Mouse (Mus musculus): ENCODE measurements at regions not wholly inside any gene's neighbourhood (a gene's known extent, or its start where the extent isn't known, plus 50 kb on each side); places are given as distances from the start of the nearest gene placed in this dataset.

GRCm38 (mm10) chr1:90283176-90283775 is 79.5 kb downstream of the Ackr3 start:
- Histone ChIP-seq H3K4me2 (ENCODE audit: low read depth, low read length) (no peak overlapping the region), H3K36me3 (replicated peaks; ENCODE audit: control insufficient read depth, insufficient read depth, low read depth, low read length) (no peaks in the 10 kb centered on the region), H3K27me3 (ENCODE audit: control insufficient read depth, insufficient read depth, low read length) (no peaks in the 10 kb centered on the region), H3K27ac (replicated peaks; ENCODE audit: low read depth, low read length) (no peak overlapping the region), H3K4me3 (ENCODE audit: low read depth, low read length) (no peak overlapping the region), H3K9ac (replicated peaks; ENCODE audit: low read length) (no peak overlapping the region), H3K9me3 (replicated peaks; ENCODE audit: control insufficient read depth, low read length) (no peaks in the 10 kb centered on the region), H3K4me1 (ENCODE audit: control insufficient read depth, insufficient read depth, low read length) (peaks cover 5% of the 10 kb centered on the region)
- DNase-seq (ENCODE audit: low spot score): no peak
- no peak for ATAC-seq (replicated peaks; ENCODE audit: insufficient number of reproducible peaks, low FRiP score, low TSS enrichment, low read depth)
- WGBS: 48% methylated on average over 11 of the region's 11 CpGs

DNA sequence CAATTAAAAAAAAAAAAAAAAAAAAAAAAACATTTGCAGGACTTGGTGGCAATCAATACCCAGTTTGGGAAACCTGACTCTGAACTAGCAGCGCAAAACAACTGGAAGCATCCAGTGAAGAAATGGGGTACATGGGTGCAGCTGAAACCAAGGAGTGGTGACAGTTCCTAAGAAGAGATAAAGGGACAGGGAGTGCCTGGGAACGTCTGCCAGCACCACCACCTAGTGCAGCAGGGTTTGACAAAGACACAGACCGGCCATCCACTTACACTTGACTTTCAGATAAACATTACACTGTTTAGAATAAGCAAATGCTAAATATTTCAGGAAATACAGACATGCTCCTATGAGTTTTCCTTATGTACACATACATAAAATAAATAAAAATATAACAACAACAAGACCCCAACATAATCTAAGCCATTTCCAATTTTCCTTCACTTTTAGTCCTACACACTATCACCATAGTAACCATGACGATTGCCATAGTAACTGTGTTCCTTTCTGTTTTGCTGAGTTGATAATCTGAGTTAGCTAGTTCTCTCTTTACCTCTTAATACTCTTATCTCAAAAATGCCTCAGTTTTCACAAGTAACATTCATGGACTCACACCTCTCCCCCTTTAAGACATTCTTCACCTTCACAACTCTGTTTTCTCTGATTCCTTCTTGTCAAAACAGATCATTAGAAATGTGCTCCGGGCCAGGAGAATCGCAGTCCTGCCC is 80.3 kb downstream of the Ackr3 start:
- Histone ChIP-seq H3K4me2 (ENCODE audit: low read depth, low read length) (no peak overlapping the region), H3K9me3 (replicated peaks; ENCODE audit: control insufficient read depth, low read length) (no peaks in the 10 kb centered on the region), H3K4me1 (ENCODE audit: control insufficient read depth, insufficient read depth, low read length) (peaks cover 5% of the 10 kb centered on the region), H3K27ac (replicated peaks; ENCODE audit: low read depth, low read length) (no peak overlapping the region), H3K9ac (replicated peaks; ENCODE audit: low read length) (no peak overlapping the region), H3K36me3 (replicated peaks; ENCODE audit: control insufficient read depth, insufficient read depth, low read depth, low read length) (no peaks in the 10 kb centered on the region), H3K27me3 (ENCODE audit: control insufficient read depth, insufficient read depth, low read length) (no peaks in the 10 kb centered on the region), H3K4me3 (ENCODE audit: low read depth, low read length) (no peak overlapping the region)
- ATAC-seq (replicated peaks; ENCODE audit: insufficient number of reproducible peaks, low FRiP score, low TSS enrichment, low read depth) (no peak), DNase-seq (ENCODE audit: low spot score) (no peak)
- WGBS: 74% methylated on average over 6 of the region's 6 CpGs

DNA sequence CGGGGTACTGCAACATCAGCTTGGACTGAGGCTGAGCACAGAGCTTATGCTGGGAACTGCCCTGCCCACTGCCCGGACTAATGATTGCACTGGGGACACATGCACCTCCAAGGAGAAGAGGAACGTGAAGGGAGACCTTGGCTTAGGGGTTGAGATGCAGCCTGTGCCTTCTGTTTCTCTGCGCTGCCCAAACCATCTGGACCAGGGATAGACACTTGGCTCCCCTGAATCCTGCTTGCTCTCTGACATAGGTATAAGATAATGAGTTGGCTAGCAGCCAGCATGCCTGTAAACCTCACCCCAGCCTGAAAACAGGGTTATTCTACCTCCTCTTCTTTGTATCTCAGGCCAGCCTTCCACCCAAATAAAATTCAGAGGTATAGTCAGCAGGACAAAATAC is 81.5 kb downstream of the Ackr3 start:
- no peak for ATAC-seq (replicated peaks; ENCODE audit: insufficient number of reproducible peaks, low FRiP score, low TSS enrichment, low read depth)
- no peaks in the 10 kb centered on the region for H3K9me3 ChIP-seq (replicated peaks; ENCODE audit: control insufficient read depth, low read length)
- no peak overlapping the region for H3K9ac ChIP-seq (replicated peaks; ENCODE audit: low read length)
- no peak overlapping the region for H3K4me3 ChIP-seq (ENCODE audit: low read depth, low read length)
- no peak overlapping the region for H3K4me2 ChIP-seq (ENCODE audit: low read depth, low read length)
- DNase-seq (ENCODE audit: low spot score): no peak
- H3K27ac ChIP-seq (replicated peaks; ENCODE audit: low read depth, low read length): no peak overlapping the region
- H3K27me3 ChIP-seq (ENCODE audit: control insufficient read depth, insufficient read depth, low read length): no peaks in the 10 kb centered on the region
- 72% methylated on average over 4 of the region's 4 CpGs for WGBS
- no peaks in the 10 kb centered on the region for H3K36me3 ChIP-seq (replicated peaks; ENCODE audit: control insufficient read depth, insufficient read depth, low read depth, low read length)
- peaks cover 5% of the 10 kb centered on the region for H3K4me1 ChIP-seq (ENCODE audit: control insufficient read depth, insufficient read depth, low read length)

- Histone ChIP-seq H3K4me2 (ENCODE audit: low read depth, low read length) (no peak overlapping the region), H3K27ac (replicated peaks; ENCODE audit: low read depth, low read length) (no peak overlapping the region), H3K4me1 (ENCODE audit: control insufficient read depth, insufficient read depth, low read length) (peaks cover 5% of the 10 kb centered on the region), H3K27me3 (ENCODE audit: control insufficient read depth, insufficient read depth, low read length) (no peaks in the 10 kb centered on the region), H3K36me3 (replicated peaks; ENCODE audit: control insufficient read depth, insufficient read depth, low read depth, low read length) (no peaks in the 10 kb centered on the region), H3K4me3 (ENCODE audit: low read depth, low read length) (no peak overlapping the region), H3K9ac (replicated peaks; ENCODE audit: low read length) (no peak overlapping the region), H3K9me3 (replicated peaks; ENCODE audit: control insufficient read depth, low read length) (no peaks in the 10 kb centered on the region)
- DNase-seq (ENCODE audit: low spot score) (no peak), ATAC-seq (replicated peaks; ENCODE audit: insufficient number of reproducible peaks, low FRiP score, low TSS enrichment, low read depth) (no peak)
- 79% methylated on average over 3 of the region's 3 CpGs for WGBS
Observed at GRCm38 (mm10) chr1:90287251-90287650, 83.5 kb downstream of the Ackr3 start.

- no peaks in the 10 kb centered on the region for H3K9me3 ChIP-seq (replicated peaks; ENCODE audit: control insufficient read depth, low read length)
- no peaks in the 10 kb centered on the region for H3K27me3 ChIP-seq (ENCODE audit: control insufficient read depth, insufficient read depth, low read length)
- DNase-seq (ENCODE audit: low spot score): no peak
- no peak overlapping the region for H3K4me3 ChIP-seq (ENCODE audit: low read depth, low read length)
- H3K4me1 ChIP-seq (ENCODE audit: control insufficient read depth, insufficient read depth, low read length): no peaks in the 10 kb centered on the region; the same call in none of the 2 replicates
- no peak overlapping the region for H3K27ac ChIP-seq (replicated peaks; ENCODE audit: low read depth, low read length)
- H3K36me3 ChIP-seq (replicated peaks; ENCODE audit: control insufficient read depth, insufficient read depth, low read depth, low read length): no peaks in the 10 kb centered on the region
- 66% methylated on average over 8 of the region's 8 CpGs for WGBS
- H3K4me2 ChIP-seq (ENCODE audit: low read depth, low read length): no peak overlapping the region
- ATAC-seq (replicated peaks; ENCODE audit: insufficient number of reproducible peaks, low FRiP score, low TSS enrichment, low read depth): peak; percentile 40; the same call in 1 of the 2 replicates
- H3K9ac ChIP-seq (replicated peaks; ENCODE audit: low read length): no peak overlapping the region
Observed at GRCm38 (mm10) chr1:90288892-90289731, 85.3 kb downstream of the Ackr3 start.

DNA sequence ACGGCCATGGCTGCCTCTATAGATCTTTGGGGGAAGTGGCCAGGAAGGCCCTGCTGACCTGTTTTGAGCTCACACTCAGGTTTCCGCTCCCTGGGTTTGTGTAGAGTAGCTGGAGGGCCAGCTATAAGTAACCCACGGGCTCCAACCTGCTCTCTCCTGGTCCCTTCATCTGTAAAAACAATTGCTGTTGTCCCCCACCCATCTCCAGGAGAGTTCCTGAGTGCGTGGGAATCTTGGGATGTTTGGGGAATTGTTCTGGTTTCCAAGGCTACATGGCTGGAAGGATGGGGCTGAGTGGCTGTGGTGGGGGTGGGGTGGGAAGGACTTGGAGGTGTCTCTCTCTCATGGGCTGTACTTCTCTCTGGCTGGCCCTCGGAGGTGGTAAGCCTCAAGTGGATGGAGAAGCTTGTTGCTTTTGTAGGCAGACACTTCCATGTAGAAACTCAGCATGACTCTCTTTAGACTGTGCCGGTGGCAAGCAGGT is 86.0 kb downstream of the Ackr3 start:
- no peak overlapping the region for H3K4me2 ChIP-seq (ENCODE audit: low read depth, low read length)
- no peaks in the 10 kb centered on the region for H3K36me3 ChIP-seq (replicated peaks; ENCODE audit: control insufficient read depth, insufficient read depth, low read depth, low read length)
- ATAC-seq (replicated peaks; ENCODE audit: insufficient number of reproducible peaks, low FRiP score, low TSS enrichment, low read depth): 0 out of 2 replicates have a peak, but pooled peaks have one; percentile 29
- no peak for DNase-seq (ENCODE audit: low spot score)
- 37% methylated on average over 6 of the region's 6 CpGs for WGBS
- H3K9me3 ChIP-seq (replicated peaks; ENCODE audit: control insufficient read depth, low read length): no peaks in the 10 kb centered on the region
- no peaks in the 10 kb centered on the region; the same call in none of the 2 replicates for H3K4me1 ChIP-seq (ENCODE audit: control insufficient read depth, insufficient read depth, low read length)
- H3K27me3 ChIP-seq (ENCODE audit: control insufficient read depth, insufficient read depth, low read length): no peaks in the 10 kb centered on the region
- H3K27ac ChIP-seq (replicated peaks; ENCODE audit: low read depth, low read length): no peak overlapping the region
- no peak overlapping the region for H3K4me3 ChIP-seq (ENCODE audit: low read depth, low read length)
- H3K9ac ChIP-seq (replicated peaks; ENCODE audit: low read length): no peak overlapping the region; the same call in 1 of the 2 replicates

DNA sequence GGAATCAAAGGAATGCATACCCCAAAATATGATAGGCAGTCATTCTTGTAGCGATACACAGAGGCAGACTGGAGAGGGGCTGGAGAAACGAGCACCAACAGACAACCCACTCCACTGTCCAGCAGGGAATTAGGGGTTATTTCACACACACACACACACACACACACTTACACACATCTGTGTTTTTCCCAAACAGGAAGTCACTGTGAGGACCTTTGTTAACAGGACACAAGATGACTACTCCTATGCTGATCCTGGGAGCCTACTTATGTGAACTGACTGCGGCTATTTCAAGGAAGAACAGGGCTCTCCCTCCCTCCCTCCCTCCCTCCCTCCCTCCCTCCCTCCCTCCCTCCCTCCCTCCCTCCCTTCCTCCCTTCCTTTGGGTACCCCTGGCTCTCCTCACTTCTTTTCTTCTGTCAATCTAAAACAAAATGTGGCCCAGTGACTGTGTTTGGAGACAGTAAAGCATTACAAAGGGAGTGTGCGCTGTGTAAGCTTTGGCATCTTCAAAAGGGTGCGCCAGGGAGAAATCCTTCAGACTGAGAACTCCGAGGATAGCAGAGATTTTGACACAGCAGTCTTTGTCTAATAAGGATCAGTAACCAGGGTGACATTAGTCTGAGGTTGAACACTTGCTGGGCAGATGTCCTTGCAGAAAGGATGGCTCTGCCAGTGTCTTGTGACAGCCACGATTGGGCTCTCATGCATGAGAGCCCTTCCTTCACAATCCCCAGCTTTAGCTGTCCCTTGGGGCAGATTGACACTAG is 86.8 kb downstream of the Ackr3 start:
- WGBS: 54% methylated on average over 7 of the region's 7 CpGs
- Histone ChIP-seq H3K4me1 (ENCODE audit: control insufficient read depth, insufficient read depth, low read length) (no peaks in the 10 kb centered on the region; the same call in none of the 2 replicates), H3K9me3 (replicated peaks; ENCODE audit: control insufficient read depth, low read length) (no peaks in the 10 kb centered on the region), H3K4me2 (ENCODE audit: low read depth, low read length) (no peak overlapping the region), H3K36me3 (replicated peaks; ENCODE audit: control insufficient read depth, insufficient read depth, low read depth, low read length) (no peaks in the 10 kb centered on the region), H3K9ac (replicated peaks; ENCODE audit: low read length) (no peak overlapping the region), H3K4me3 (ENCODE audit: low read depth, low read length) (no peak overlapping the region), H3K27me3 (ENCODE audit: control insufficient read depth, insufficient read depth, low read length) (no peaks in the 10 kb centered on the region), H3K27ac (replicated peaks; ENCODE audit: low read depth, low read length) (no peak overlapping the region)
- ATAC-seq (replicated peaks; ENCODE audit: insufficient number of reproducible peaks, low FRiP score, low TSS enrichment, low read depth) (0 out of 2 replicates have a peak, but pooled peaks have one; percentile 30), DNase-seq (ENCODE audit: low spot score) (no peak)
